Comparison of ENCODE assay signal across 26 mouse cellular contexts in the genomic region with DNA sequence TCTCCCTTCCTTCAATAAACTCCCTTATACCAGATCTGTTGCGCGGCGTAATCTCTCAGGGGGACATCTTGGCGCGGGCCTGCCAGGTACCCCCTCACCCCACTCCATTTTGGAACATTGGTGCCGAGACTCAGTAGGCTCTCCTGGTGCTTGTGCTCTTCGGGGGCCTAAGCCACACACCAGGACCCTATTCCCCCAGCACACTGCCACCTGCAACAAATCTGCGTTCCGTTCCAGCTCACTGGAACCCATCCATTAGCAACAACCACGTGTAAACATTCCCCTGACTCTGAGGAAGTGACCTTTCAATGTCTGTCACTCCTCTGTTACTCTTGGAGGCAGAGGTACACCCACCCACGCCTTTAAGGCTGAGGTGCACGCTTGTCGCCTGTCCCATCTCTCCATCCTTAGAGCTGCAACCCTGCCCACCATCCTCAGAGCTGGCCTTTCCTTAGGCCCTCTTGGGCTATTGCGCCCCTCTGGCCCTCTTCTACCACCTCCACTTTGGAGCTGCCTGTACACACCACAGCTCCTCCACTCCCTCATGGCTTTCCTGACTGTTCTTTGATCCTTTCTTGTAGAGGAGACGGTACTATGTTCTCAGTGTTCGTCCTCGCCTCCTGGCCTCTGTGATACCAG. TPM values are rescaled to one million over a fixed set of nuclear protein-coding genes. Genes with fewer than 3 reads are reported as not detected.
DNase-seq lines count a peak whose midpoint lies in the region; ATAC-seq and TF ChIP-seq lines count a peak whose summit lies in the region.
"Had no signal": no experiment of that assay in that cellular context is flagged by ENCODE, and none has a peak within 500 bp of the region (broad histone marks: within the 10 kb centered on the region; RNA-seq: fewer than 3 reads in every experiment).

No protein-coding gene starts in this region.

- no peaks in the 10 kb centered on the region for H3K27me3 ChIP-seq in heart, embryonic 12.5 days (replicated peaks)
- no peaks in the 10 kb centered on the region for H3K27me3 ChIP-seq in kidney, embryonic 15.5 days
- H3K27me3 ChIP-seq in kidney, postnatal 0 days (ENCODE audit: insufficient read depth, low read length) = no peaks in the 10 kb centered on the region
- H3K27me3 ChIP-seq: CH12.LX; embryonic facial prominence, embryonic 12.5 days; forebrain, embryonic 13.5 days; forebrain, embryonic 15.5 days; Patski had no signal

- no peaks in the 10 kb centered on the region for H3K4me1 ChIP-seq in heart, embryonic 12.5 days (replicated peaks)
- H3K4me1 ChIP-seq in kidney, embryonic 15.5 days = peaks cover 14% of the 10 kb centered on the region
- peaks cover 4% of the 10 kb centered on the region; the same call in 1 of the 2 replicates for H3K4me1 ChIP-seq in kidney, postnatal 0 days (replicated peaks; ENCODE audit: insufficient read depth, low read length)
- H3K4me1 ChIP-seq: embryonic facial prominence, embryonic 12.5 days; forebrain, embryonic 13.5 days; forebrain, embryonic 15.5 days had no signal

- ATAC-seq in heart, embryonic 12.5 days (ENCODE audit: insufficient number of reproducible peaks, low FRiP score) = 0 out of 2 replicates have a peak, but pooled peaks have one; percentile 4
- ATAC-seq in kidney, embryonic 15.5 days (replicated peaks; ENCODE audit: low FRiP score) = peak; percentile 76
- peak; percentile 77 for ATAC-seq in kidney, postnatal 0 days (replicated peaks; ENCODE audit: low FRiP score, low read depth)
- ATAC-seq: activated CD4-positive, CD25-positive, alpha-beta regulatory T cell, adult 4 months; CD4-positive, CD25-positive, alpha-beta regulatory T cell, adult 4 months; forebrain, embryonic 13.5 days; forebrain, embryonic 15.5 days; Patski had no signal

- no peaks in the 10 kb centered on the region for H3K36me3 ChIP-seq in heart, embryonic 12.5 days
- H3K36me3 ChIP-seq in kidney, embryonic 15.5 days = peaks cover 5% of the 10 kb centered on the region; the same call in 1 of the 2 replicates
- H3K36me3 ChIP-seq in kidney, postnatal 0 days (ENCODE audit: insufficient read depth, low read length) = no peaks in the 10 kb centered on the region
- H3K36me3 ChIP-seq: embryonic facial prominence, embryonic 10.5 days; embryonic facial prominence, embryonic 12.5 days; forebrain, embryonic 15.5 days; G1E had no signal

- peaks cover 13% of the 10 kb centered on the region for H3K9me3 ChIP-seq in heart, embryonic 12.5 days (replicated peaks)
- peaks cover 20% of the 10 kb centered on the region for H3K9me3 ChIP-seq in kidney, embryonic 15.5 days (replicated peaks)
- peaks cover 5% of the 10 kb centered on the region; the same call in 1 of the 2 replicates for H3K9me3 ChIP-seq in kidney, postnatal 0 days (replicated peaks; ENCODE audit: low read length)
- H3K9me3 ChIP-seq: forebrain, embryonic 13.5 days; forebrain, embryonic 15.5 days; G1E had no signal

- H3K4me2 ChIP-seq in heart, embryonic 12.5 days = no peak overlapping the region
- H3K4me2 ChIP-seq in kidney, embryonic 15.5 days = no peak overlapping the region
- H3K4me2 ChIP-seq in kidney, postnatal 0 days (ENCODE audit: low read length) = no peak overlapping the region
- H3K4me2 ChIP-seq: embryonic facial prominence, embryonic 12.5 days; forebrain, embryonic 13.5 days; forebrain, embryonic 15.5 days had no signal

- no peak overlapping the region for H3K27ac ChIP-seq in heart, embryonic 12.5 days (ENCODE audit: poor library complexity, severe bottlenecking)
- peak overlapping the region; percentile 25; the same call in 1 of the 2 replicates for H3K27ac ChIP-seq in kidney, embryonic 15.5 days
- no peak overlapping the region for H3K27ac ChIP-seq in kidney, postnatal 0 days
- H3K27ac ChIP-seq: embryonic facial prominence, embryonic 10.5 days; embryonic facial prominence, embryonic 12.5 days; forebrain, embryonic 13.5 days; forebrain, embryonic 15.5 days had no signal

- intact Hi-C loops in heart, postnatal 25 days (cut with DNase I) = no loop called here

- 69% methylated on average over 17 of the region's 17 CpGs for WGBS in heart, embryonic 12.5 days
- 40% methylated on average over 17 of the region's 17 CpGs for WGBS in kidney, embryonic 15.5 days
- WGBS in kidney, postnatal 0 days = 35% methylated on average over 17 of the region's 17 CpGs

- H3K4me3 ChIP-seq in heart, embryonic 12.5 days = no peak overlapping the region
- H3K4me3 ChIP-seq in kidney, embryonic 15.5 days (replicated peaks) = no peak overlapping the region
- no peak overlapping the region for H3K4me3 ChIP-seq in kidney, postnatal 0 days (replicated peaks; ENCODE audit: low read depth, low read length)
- H3K4me3 ChIP-seq: embryonic facial prominence, embryonic 10.5 days; embryonic facial prominence, embryonic 12.5 days; forebrain, embryonic 13.5 days; forebrain, embryonic 15.5 days had no signal

- TF ChIP-seq CTCF in kidney, postnatal 0 days (IDR thresholded peaks at IDR 0.05; ENCODE audit: low read depth) = no peak

- no peak for DNase-seq in heart, postnatal 25 days (ENCODE audit: low spot score)
- no peak for DNase-seq in kidney, postnatal 25 days
- DNase-seq in kidney, postnatal 0 days (ENCODE audit: low spot score) = no peak
- no peak for DNase-seq in kidney, postnatal 14 days
- DNase-seq: adrenal gland, adult 8-10 months; adrenal gland, postnatal 14 days; adrenal gland, postnatal 36 days; B cell, adult 2 months; cerebellum, adult 11-12 months; cerebellum, adult 2 months; cerebellum, adult 9-10 months; cerebellum, postnatal 10 days; cerebellum, postnatal 25 days had no signal

- H3K9ac ChIP-seq in heart, embryonic 12.5 days = no peak overlapping the region
- H3K9ac ChIP-seq in kidney, embryonic 15.5 days = no peak overlapping the region
- H3K9ac ChIP-seq in kidney, postnatal 0 days (ENCODE audit: low read depth, low read length) = no peak overlapping the region
- H3K9ac ChIP-seq: embryonic facial prominence, embryonic 12.5 days; forebrain, embryonic 13.5 days; forebrain, embryonic 15.5 days had no signal

RNA-seq across cellular contexts. Expression of a gene that starts 19.7 kb away (rescaled TPM):
- polyA plus RNA-seq in heart, embryonic 12.5 days (2016; fragmentation: Nextera tagmentation; extraction: Ambion mirVana) = not detected in 2 replicates
- total RNA-seq in heart, postnatal 25 days (2021) = not detected
- polyA plus RNA-seq in kidney, embryonic 15.5 days (2015; fragmentation: Nextera tagmentation; extraction: Ambion mirVana) = 21.1 and 22.4 TPM in 2 replicates
- polyA plus RNA-seq in kidney, postnatal 0 days (2015; fragmentation: Nextera tagmentation; extraction: Ambion mirVana) = 102 and 105 TPM in 2 replicates
- total RNA-seq: adrenal gland, adult 8-10 months; adrenal gland, postnatal 14 days; adrenal gland, postnatal 36 days; CH12.LX had no signal
- polyA plus RNA-seq: activated CD4-positive, CD25-positive, alpha-beta regulatory T cell, adult 4 months; CD4-positive, CD25-positive, alpha-beta regulatory T cell, adult 4 months; embryonic facial prominence, embryonic 10.5 days; embryonic facial prominence, embryonic 12.5 days; embryonic facial prominence, embryonic 14.5 days; forebrain, embryonic 11.5 days; forebrain, embryonic 13.5 days; forebrain, embryonic 15.5 days; G1E; Patski had no signal

Comparison
In these comparisons a context has a peak if more than half of its experiments do, and no peak if none do; other contexts are left out.
1. ATAC-seq: peak in every context shown above with its lines; median percentile 77 in kidney, postnatal 0 days; 76 in kidney, embryonic 15.5 days; 4 in heart, embryonic 12.5 days.
2. RNA of a gene that starts 19.7 kb away (polyA plus RNA-seq): 102 to 105 TPM in kidney, postnatal 0 days and 21.1 to 22.4 TPM in kidney, embryonic 15.5 days; not detected in heart, embryonic 12.5 days; every median in the first group is over 10 times any median in the second.